Mouse (Mus musculus) gastrocnemius, adult 2 months (tissue): ENCODE data around the gene Sh3gl2. TPM values are rescaled to one million over a fixed set of nuclear protein-coding genes. Genes with fewer than 3 reads are reported as not detected.

Experiments used
- DNase-seq: peaks from one replicate; pipeline ENCODE4 v3.0.0; 2022
- H3K27ac ChIP-seq: fragments of 200-600 bp; 2 replicates; pipeline ENCODE4 v1.8.1; 2022; ENCODE audit warnings: mild to moderate bottlenecking
- H3K4me3 ChIP-seq: fragments of 200-600 bp; 2 replicates; pipeline ENCODE4 v1.8.1; 2022; ENCODE audit warnings: mild to moderate bottlenecking, moderate library complexity
- CTCF ChIP-seq: fragments of 200-600 bp; IDR thresholded peaks from 2 replicates; pipeline ENCODE4 v1.8.1; 2022; ENCODE audit warnings: antibody characterized with exemption, mild to moderate bottlenecking, moderate library complexity
- intact Hi-C: fragments of 180-260 bp; cut with DNase I; formaldehyde crosslinking; loops from one replicate; pipeline ENCODE4 v1.15.1; 2025
- total RNA-seq, 2 experiments: library from RNA; stranded (reverse); gene quantifications; 2 replicates each; pipeline ENCODE4 v1.2.3; 2021

Gene Sh3gl2
- total RNA-seq, 2 experiments from 2014 or later = 0.61 to 0.79 TPM

DNA sequence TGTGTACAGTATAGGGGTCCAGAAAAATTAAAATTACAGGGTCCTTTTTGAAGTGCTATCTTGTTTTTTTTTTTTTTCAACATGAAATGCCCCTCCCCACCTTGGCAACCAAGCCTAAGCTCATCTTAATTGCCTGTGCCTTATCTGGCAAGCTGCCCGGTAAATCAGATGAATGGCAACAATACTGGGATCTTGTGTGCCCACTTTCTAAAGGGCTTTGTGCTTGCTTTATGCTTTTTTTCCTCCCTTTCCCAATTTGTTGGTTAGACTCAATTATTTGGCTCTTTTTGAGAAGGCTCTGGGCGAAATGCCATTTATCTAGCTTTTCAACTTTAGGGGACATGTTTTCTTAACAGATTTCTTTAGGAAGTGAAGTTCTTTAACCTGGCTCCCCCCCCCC lies 45.3 kb downstream of the Sh3gl2 start:
- intact Hi-C loops = no loop called here
- Histone ChIP-seq H3K27ac (no peak overlapping the region), H3K4me3 (no peak overlapping the region)
- no peak for DNase-seq
- no peak for TF ChIP-seq CTCF

DNA sequence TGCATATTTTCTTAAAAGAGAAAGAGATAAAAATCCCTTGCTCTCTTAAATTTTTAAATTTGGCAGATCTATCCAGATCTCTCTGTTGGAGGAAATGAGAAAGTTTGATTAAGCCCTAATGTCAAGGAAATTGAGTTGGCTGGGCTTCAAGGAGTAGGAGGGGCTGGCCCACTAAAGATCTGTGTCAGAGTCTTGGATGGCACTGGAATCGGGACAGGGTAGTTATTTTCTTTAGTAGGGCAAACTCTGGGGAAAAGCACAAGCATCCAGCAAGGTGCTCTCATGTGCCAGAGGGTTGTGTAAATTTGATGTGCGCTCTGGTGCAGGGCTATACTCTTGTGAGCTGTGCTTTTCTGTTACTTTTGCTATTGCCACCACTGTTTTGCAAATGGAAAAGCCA lies 45.9 kb downstream of the Sh3gl2 start:
- no peak for DNase-seq
- no peak for TF ChIP-seq CTCF

DNA sequence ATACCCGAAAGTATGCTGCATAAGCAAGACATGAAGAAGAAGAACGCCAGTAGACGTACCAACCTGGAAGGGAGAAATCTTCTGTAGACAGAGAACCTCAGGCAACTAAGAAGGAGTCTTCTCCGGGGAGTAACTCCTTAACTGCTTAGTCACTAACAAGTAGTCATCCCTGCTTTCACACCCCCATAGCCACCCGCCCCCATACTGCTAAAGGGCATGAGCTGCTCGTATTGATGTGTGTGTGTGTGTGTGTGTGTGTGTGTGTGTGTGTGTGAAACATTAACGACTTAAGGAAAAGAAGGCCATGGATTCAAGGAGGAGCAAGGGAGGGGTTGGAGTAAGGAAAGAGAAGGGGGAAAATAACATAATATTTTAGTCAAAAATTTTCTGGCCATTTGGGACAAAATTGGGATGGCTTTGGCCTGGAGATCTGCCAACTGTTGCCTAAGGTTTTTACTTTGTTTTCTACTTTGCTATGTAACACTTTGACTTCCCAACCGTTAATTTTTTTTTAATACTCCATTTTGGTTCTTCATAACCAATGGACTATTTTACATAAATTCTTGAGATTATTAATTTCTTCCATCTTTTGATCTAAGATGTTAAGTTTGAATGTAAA lies 51.0 kb downstream of the Sh3gl2 start:
- TF ChIP-seq CTCF = no peak
- Histone ChIP-seq H3K27ac (no peak overlapping the region), H3K4me3 (no peak overlapping the region)
- intact Hi-C loops = no loop called here
- DNase-seq = no peak

More for the DNA sequence above, 45.9 kb downstream of the Sh3gl2 start:
- no peak overlapping the region for H3K4me3 ChIP-seq
- H3K27ac ChIP-seq = no peak overlapping the region
- intact Hi-C loops = no loop called here

DNA sequence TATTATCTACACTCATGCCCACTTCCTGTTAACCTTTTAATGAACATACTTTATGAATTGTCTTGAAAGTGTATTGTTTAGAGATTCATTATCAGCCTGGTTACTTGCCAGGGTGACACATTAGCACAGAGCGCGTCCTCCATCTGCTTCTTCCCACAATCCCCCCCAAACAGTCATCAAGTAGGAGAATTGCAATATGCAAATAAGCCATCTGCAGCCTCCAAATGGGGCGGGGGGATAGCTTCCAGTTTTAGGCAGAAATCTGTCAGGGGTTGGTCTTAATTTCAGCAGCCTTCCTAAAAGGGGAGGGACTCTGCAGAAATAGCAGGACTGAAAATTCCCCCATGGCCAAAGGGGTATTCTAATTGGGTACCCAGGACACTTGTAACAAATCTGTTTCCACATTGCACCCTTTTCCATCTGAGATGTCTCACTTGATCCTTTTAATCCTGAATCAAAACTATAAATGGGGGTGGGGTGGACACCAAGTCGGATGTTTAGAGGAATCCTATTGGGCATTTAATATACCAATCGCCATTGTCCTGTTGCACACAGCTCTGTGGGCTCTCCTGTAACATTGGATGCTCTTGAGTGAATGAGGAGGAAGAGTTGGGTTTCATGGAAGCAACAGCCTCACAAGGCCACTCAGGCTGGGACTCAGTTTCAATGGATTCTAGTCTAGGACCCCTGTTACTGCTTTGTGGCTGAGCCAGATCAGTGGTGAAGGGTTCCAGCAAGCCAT lies 51.7 kb downstream of the Sh3gl2 start:
- H3K4me3 ChIP-seq = no peak overlapping the region
- intact Hi-C loops = no loop called here
- no peak overlapping the region for H3K27ac ChIP-seq
- DNase-seq = no peak
- TF ChIP-seq CTCF = no peak

DNA sequence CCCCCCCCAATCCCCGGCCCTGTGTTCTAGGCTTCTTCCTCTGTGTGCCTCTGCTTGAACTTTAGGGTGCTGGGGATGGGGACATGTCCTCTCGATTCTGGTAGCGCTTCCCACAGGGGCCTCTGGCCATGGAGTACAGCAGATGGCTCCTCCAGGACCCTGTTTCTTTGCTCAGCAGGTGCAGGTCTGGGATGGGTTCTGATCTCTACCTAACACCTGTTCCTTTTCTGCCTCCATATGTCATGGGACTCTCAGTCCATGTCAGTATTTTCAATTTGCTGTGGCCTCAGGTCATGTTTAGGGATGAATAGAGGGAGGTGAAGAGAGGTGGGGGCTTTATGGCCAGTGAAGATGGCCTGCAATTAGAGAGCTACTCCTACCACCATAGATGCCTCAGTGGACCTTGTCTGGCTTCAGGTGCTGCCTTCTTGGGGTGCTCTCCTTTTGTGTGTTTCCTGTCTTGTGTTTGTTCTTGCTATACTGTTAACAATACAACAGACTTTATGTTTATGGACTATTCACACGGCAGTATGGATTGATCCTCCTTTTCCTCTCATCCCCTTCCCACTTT lies 52.9 kb downstream of the Sh3gl2 start:
- DNase-seq = no peak
- Histone ChIP-seq H3K4me3 (no peak overlapping the region), H3K27ac (no peak overlapping the region)
- intact Hi-C loops = no loop called here
- TF ChIP-seq CTCF = no peak

DNA sequence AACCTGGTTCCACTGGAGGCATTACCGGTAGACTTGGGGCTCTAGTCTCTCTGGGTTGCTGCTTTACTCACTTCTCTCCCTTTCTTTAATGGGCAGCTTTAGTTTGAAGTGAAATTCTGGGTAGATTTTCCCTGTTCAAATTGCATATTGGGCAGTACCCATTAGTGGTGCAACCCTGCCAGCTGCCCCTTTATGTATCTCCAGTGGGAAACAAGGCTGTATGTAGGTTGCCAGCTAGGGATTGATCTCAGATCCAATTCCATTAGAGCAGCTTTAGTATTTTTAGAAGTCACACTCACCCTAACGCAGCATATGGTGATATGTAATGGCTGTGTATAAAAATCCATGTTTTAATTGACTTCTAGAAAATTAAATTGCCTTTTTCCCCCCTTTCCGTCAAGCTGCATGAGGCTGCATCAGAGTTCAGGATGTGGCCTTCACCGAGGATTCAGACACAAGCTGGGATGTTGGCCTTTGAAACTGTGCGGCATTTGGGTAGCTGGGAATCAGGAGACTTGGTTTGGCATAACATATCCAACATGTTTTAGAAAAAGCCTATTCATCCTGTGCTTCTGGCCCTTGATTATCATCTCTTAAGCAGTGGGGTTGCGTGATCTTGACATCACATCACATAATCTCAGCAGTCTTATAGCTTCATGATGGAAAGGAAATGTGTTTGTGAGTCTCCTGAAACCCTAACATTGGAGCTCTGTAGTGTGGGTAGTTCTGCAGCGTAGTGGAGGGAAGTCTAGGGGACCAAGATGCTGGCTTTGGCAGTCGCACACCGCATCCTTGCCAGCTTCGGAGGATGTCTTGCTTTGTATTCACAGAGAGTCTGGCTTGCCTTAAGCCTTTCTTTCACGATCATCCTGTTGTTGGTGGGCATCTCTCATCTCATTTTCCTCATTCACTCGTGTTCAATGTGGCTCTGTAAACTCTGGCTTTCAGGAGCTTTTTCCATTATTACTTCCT lies 56.0 kb downstream of the Sh3gl2 start:
- H3K27ac ChIP-seq = no peak overlapping the region
- no peak for TF ChIP-seq CTCF
- no peak overlapping the region for H3K4me3 ChIP-seq
- intact Hi-C loops = no loop called here
- DNase-seq = no peak

DNA sequence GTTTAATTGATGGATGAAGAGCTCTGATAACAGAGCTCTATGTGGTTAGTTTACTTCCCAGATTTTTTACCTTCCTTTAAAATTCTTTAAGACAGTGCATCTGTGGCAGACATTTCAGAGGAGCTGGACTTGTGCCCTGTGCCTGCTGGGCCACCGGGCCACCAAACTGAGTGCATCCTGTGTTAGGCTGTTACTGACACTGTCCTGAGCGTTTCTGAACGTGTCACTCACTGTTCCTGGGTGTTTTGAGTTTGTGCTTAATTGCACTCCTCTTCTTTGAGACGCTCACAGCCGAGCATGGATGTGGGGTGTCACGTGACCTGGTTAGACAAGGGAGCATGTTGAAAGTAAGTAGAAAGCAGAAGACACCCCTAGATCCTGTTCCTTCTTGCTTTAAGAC lies 57.2 kb downstream of the Sh3gl2 start:
- DNase-seq = no peak
- H3K27ac ChIP-seq = no peak overlapping the region
- intact Hi-C loops = no loop called here
- H3K4me3 ChIP-seq = no peak overlapping the region
- TF ChIP-seq CTCF = no peak

DNA sequence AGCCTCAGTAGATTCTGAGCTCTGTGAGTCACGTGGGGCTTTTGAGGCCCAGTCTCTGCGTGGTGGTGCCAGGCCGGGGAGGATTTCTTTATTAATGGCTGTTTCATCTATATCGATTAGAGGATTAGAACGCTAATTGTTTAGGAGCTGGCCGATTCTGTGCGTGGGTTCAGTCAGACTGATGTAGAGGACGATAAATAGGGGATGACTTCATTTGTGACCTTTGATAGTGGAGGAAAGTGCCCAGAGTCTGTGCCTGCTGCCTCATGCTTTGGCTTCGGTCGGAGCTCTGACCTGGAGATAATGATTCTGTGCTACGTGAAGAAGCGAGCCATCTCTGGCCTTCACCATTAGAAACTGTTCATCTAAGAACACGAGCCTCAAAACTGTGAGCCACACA lies 57.7 kb downstream of the Sh3gl2 start:
- H3K27ac ChIP-seq = no peak overlapping the region
- H3K4me3 ChIP-seq = no peak overlapping the region
- no peak for DNase-seq
- intact Hi-C loops = no loop called here
- no peak for TF ChIP-seq CTCF

DNA sequence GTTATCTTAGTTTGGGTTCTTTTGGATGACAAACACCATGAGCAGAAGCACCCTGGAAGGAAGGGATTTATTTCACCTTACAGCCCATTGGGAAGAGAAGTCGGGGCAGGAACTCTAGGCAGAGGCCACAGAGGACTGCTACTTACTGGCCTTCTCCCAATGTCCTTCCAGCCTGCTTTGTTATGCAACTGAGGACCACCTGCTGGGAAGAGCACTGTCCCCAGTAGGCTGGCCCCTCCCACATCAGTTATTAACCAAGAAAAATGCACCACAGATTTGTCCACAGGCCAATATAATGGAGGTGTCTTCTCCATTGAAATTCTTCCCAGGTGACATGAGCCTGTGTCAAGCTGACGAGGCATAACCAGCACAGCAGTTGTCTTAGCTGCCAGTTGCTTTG lies 62.5 kb downstream of the Sh3gl2 start:
- H3K4me3 ChIP-seq = no peak overlapping the region
- H3K27ac ChIP-seq = no peak overlapping the region

DNA sequence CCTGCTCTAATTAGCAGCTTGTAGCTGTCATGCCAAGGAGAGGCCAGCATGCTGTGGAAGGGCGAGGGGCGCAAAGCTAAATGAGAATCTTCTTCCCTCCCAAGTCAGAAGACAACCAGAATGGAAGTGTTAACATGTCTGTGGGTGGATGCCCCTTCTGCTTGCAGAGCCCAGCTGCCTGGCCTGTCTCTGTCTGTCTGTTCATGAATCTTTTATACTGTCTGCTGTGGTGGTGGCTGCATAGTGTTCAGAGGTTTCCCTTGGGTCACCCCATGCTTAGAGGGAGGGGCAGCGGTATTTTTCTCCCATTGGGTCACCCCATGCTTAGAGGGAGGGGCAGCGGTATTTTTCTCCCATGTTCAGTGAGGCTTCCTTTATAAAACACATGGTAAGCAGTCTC lies 68.0 kb downstream of the Sh3gl2 start:
- no peak overlapping the region for H3K4me3 ChIP-seq
- no peak overlapping the region for H3K27ac ChIP-seq
- TF ChIP-seq CTCF = no peak
- intact Hi-C loops = no loop called here
- no peak for DNase-seq

More for the DNA sequence above, 62.5 kb downstream of the Sh3gl2 start:
- no peak for DNase-seq
- intact Hi-C loops = no loop called here
- no peak for TF ChIP-seq CTCF

DNA sequence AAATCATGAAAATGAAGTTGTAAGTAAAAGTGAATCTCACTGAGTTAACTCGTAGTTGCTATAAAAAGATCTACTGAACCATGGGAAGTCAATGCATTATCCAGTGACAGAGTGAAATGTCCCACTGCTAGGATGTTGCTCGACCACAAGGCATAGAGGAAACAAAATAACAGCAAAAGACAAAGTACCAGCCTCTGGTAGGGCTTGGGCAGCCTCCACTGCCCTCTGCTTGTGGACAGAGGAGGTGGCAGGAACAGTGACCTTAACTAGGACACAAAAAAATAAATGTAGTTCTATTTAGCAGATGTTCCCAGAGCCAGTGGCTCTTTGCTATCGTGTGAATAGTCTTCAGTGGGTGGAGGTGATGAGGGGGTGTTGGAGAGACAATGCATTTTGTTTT lies 68.5 kb downstream of the Sh3gl2 start:
- intact Hi-C loops = no loop called here
- Histone ChIP-seq H3K27ac (no peak overlapping the region), H3K4me3 (no peak overlapping the region)
- no peak for DNase-seq
- no peak for TF ChIP-seq CTCF

DNA sequence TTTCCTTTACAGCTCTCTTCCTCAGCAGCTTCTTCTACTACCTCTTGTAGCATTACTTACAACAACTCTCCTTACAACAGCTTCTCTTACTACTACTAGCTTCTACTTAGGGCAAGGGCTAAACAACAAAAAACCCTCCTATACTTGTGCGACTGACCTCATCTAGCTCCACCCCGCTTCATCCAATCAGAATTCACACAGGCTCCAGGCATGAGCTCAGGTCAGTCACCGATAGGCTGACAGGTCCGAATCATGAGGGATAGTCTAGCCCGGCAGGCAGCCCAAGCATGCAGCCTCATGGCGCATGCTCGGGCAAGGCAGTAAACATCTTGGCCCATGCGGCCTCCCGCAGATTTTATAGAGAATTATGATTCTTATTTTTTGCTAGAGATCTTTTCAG lies 78.2 kb downstream of the Sh3gl2 start:
- intact Hi-C loops = no loop called here
- DNase-seq = no peak
- Histone ChIP-seq H3K4me3 (no peak overlapping the region), H3K27ac (no peak overlapping the region)
- TF ChIP-seq CTCF = no peak

DNA sequence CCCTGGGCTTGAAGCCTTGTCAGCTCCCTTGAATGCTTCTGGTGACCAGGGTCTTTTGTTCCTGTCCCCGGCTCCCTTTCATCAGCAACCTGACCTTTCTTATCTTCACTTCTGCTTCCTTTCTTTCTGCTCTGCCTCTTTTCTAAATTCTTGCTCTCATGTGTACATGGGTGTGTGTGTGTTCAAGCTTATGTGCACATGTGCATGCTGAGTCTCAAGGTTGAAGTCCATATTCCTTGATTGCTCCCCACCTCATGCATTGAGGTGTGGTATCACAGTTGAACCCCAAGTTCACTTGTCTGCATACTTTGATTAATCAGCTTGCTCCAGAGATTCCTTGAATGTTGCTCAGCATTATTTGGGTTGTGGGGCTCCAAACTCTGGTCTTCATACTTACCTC lies 85.1 kb downstream of the Sh3gl2 start:
- no peak overlapping the region for H3K4me3 ChIP-seq
- no peak for DNase-seq
- no peak for TF ChIP-seq CTCF
- H3K27ac ChIP-seq = no peak overlapping the region
- intact Hi-C loops = no loop called here
